33 mouse cellular contexts compared by ENCODE assay signal in genomic region chr11:83606396-83606795, GRCm38 (mm10). TPM values are rescaled to one million over a fixed set of nuclear protein-coding genes. Genes with fewer than 3 reads are reported as not detected.
A peak's percentile ranks its signal among the peaks of the same experiment; 100 is the strongest.
DNase-seq lines count a peak whose midpoint lies in the region; ATAC-seq and TF ChIP-seq lines count a peak whose summit lies in the region.
"Had no signal": no experiment of that assay in that cellular context is flagged by ENCODE, and none has a peak within 500 bp of the region (broad histone marks: within the 10 kb centered on the region; RNA-seq: fewer than 3 reads in every experiment).

No protein-coding gene starts in this region.

- no peaks in the 10 kb centered on the region for H3K4me1 ChIP-seq in midbrain, postnatal 0 days (ENCODE audit: insufficient read depth, low read length)
- H3K4me1 ChIP-seq: embryonic facial prominence, embryonic 13.5 days; embryonic facial prominence, embryonic 15.5 days; forebrain, embryonic 10.5 days; forebrain, embryonic 12.5 days had no signal

- peak; percentile 30 for DNase-seq in heart, adult 11 months
- DNase-seq in heart, postnatal 25 days (ENCODE audit: low spot score): no peak
- peak; percentile 25 for DNase-seq in Muller cell, postnatal 12 days (ENCODE audit: inconsistent ontology term)
- DNase-seq in midbrain, postnatal 0 days (ENCODE audit: low spot score): no peak
- DNase-seq in left cerebral cortex, adult 9 months (ENCODE audit: low spot score in 2 of 2): no peak
- DNase-seq: adrenal gland, adult 2 months; adrenal gland, postnatal 10 days; adrenal gland, postnatal 25 days; B cell, adult 2 months; cerebellum, adult 11 months; cerebellum, adult 18-20 months; cerebellum, adult 8-10 months; cerebellum, adult 9-11 months; cerebellum, postnatal 14 days; cerebellum, postnatal 36 days; embryo, embryonic 11 days had no signal

- WGBS in macrophage (ENCODE audit: missing documents): 67% methylated on average over 1 of the region's 1 CpGs
- 58% methylated on average over 1 of the region's 1 CpGs for WGBS in midbrain, postnatal 0 days

- intact Hi-C loops in heart, postnatal 25 days (cut with DNase I): no loop called here

- no peaks in the 10 kb centered on the region for H3K79me2 ChIP-seq in macrophage (ENCODE audit: inconsistent target)

- no peaks in the 10 kb centered on the region for H3K36me3 ChIP-seq in macrophage (ENCODE audit: inconsistent target)
- H3K36me3 ChIP-seq in midbrain, postnatal 0 days (ENCODE audit: insufficient read depth, low read length): no peaks in the 10 kb centered on the region
- H3K36me3 ChIP-seq: embryonic facial prominence, embryonic 13.5 days; embryonic facial prominence, embryonic 15.5 days; forebrain, embryonic 10.5 days; forebrain, embryonic 12.5 days; G1E had no signal

- ATAC-seq in midbrain, postnatal 0 days (ENCODE audit: low FRiP score): no peak
- ATAC-seq: activated CD4-positive, CD25-positive, alpha-beta regulatory T cell, adult 4 months; CD4-positive, CD25-positive, alpha-beta regulatory T cell, adult 4 months; forebrain, embryonic 14.5 days; forebrain, embryonic 16.5 days; Patski had no signal

- H3K4me3 ChIP-seq in macrophage (ENCODE audit: inconsistent target): no peak overlapping the region
- H3K4me3 ChIP-seq in midbrain, postnatal 0 days (ENCODE audit: low read depth, low read length): no peak overlapping the region
- H3K4me3 ChIP-seq: embryonic facial prominence, embryonic 13.5 days; embryonic facial prominence, embryonic 15.5 days; erythroblast, embryonic 14.5 days; forebrain, embryonic 10.5 days; forebrain, embryonic 12.5 days had no signal

- no peaks in the 10 kb centered on the region for H3K27me3 ChIP-seq in midbrain, postnatal 0 days (ENCODE audit: insufficient read depth, low read length)
- H3K27me3 ChIP-seq: embryonic facial prominence, embryonic 13.5 days; embryonic facial prominence, embryonic 15.5 days; forebrain, embryonic 12.5 days; Patski had no signal

- no peak overlapping the region for H3K9ac ChIP-seq in midbrain, postnatal 0 days (replicated peaks; ENCODE audit: low read length, poor library complexity, severe bottlenecking)
- H3K9ac ChIP-seq: embryonic facial prominence, embryonic 13.5 days; embryonic facial prominence, embryonic 15.5 days; forebrain, embryonic 12.5 days had no signal

- H3K4me2 ChIP-seq in midbrain, postnatal 0 days (ENCODE audit: low read depth, low read length, poor library complexity, severe bottlenecking): no peak overlapping the region
- H3K4me2 ChIP-seq: embryonic facial prominence, embryonic 13.5 days; embryonic facial prominence, embryonic 15.5 days; forebrain, embryonic 12.5 days had no signal

- H3K9me3 ChIP-seq in midbrain, postnatal 0 days (ENCODE audit: low read length): no peaks in the 10 kb centered on the region
- H3K9me3 ChIP-seq: embryonic facial prominence, embryonic 13.5 days; embryonic facial prominence, embryonic 15.5 days; forebrain, embryonic 10.5 days; forebrain, embryonic 12.5 days; G1E had no signal

- peak overlapping the region; percentile 8; the same call in 1 of the 2 replicates for H3K27ac ChIP-seq in macrophage
- H3K27ac ChIP-seq in midbrain, postnatal 0 days (ENCODE audit: low read depth, low read length): no peak overlapping the region
- H3K27ac ChIP-seq: embryonic facial prominence, embryonic 13.5 days; embryonic facial prominence, embryonic 15.5 days; forebrain, embryonic 10.5 days; forebrain, embryonic 12.5 days had no signal

- TF ChIP-seq CTCF in midbrain, postnatal 0 days (IDR thresholded peaks at IDR 0.05): no peak

RNA-seq across cellular contexts. Expression of gene Ccl6, which starts 13.5 kb away (rescaled TPM):
- total RNA-seq in heart, postnatal 25 days (2021): 10 to 100 TPM in 1 of 2 experiments, 1 to 10 TPM in 1; 9.9 to 10.4 TPM
- 100 to 1,000 TPM in 5 of 26 experiments, 10 to 100 TPM in 21; 13.7 to 172 (median 40.9) TPM for total RNA-seq in macrophage (2018; cell fraction: chromatin; rRNA removed)
- 100 to 1,000 TPM; 122 to 667 (median 326) TPM for total RNA-seq in macrophage (2018; cell fraction: cytosol; rRNA removed)
- 100 to 1,000 TPM in 13 of 26 experiments, 10 to 100 TPM in 13; 47.6 to 271 (median 103) TPM for total RNA-seq in macrophage (2018; cell fraction: nucleus; rRNA removed)
- 508 to 1,107 TPM (median 907 TPM) in 3 replicates for polyA plus RNA-seq in macrophage (2018)
- 1.8 and 2.4 TPM in 2 replicates for total RNA-seq in midbrain, postnatal 0 days (2014; rRNA removed)
- polyA plus RNA-seq in midbrain, postnatal 0 days (2015; fragmentation: Nextera tagmentation; extraction: Ambion mirVana): 3.6 and 4.4 TPM in 2 replicates
- polyA plus RNA-seq: CD4-positive, CD25-positive, alpha-beta regulatory T cell, adult 4 months; erythroblast, embryonic 14.5 days; Patski had no signal

RNA-seq across cellular contexts. Expression of gene Ccl9, which starts 28.0 kb away (rescaled TPM):
- 10 to 100 TPM in 1 of 2 experiments, 1 to 10 TPM in 1; 7.0 to 11.7 TPM for total RNA-seq in heart, postnatal 25 days (2021)
- 100 to 1,000 TPM in 16 of 26 experiments, 10 to 100 TPM in 10; 27.1 to 700 (median 152) TPM for total RNA-seq in macrophage (2018; cell fraction: chromatin; rRNA removed)
- total RNA-seq in macrophage (2018; cell fraction: cytosol; rRNA removed): 1,000 to 10,000 TPM in 7 of 26 experiments, 100 to 1,000 TPM in 19; 287 to 1,885 (median 507) TPM
- total RNA-seq in macrophage (2018; cell fraction: nucleus; rRNA removed): 1,000 to 10,000 TPM in 2 of 26 experiments, 100 to 1,000 TPM in 23, 10 to 100 TPM in 1; 94.4 to 1,218 (median 394) TPM
- 289 to 625 TPM (median 620 TPM) in 3 replicates for polyA plus RNA-seq in macrophage (2018)
- total RNA-seq in midbrain, postnatal 0 days (2014; rRNA removed): 1.3 and 2.9 TPM in 2 replicates
- polyA plus RNA-seq in midbrain, postnatal 0 days (2015; fragmentation: Nextera tagmentation; extraction: Ambion mirVana): 1.9 and 2.8 TPM in 2 replicates
- polyA plus RNA-seq: CD4-positive, CD25-positive, alpha-beta regulatory T cell, adult 4 months; erythroblast, embryonic 14.5 days had no signal

RNA-seq across cellular contexts. Expression of gene Rpl9-ps1, which starts 39.0 kb away (rescaled TPM):
- not detected for total RNA-seq in heart, postnatal 25 days (2021)
- total RNA-seq in macrophage (2018; cell fraction: chromatin; rRNA removed): 1 to 10 TPM in 8 of 26 experiments, not detected in 18; 1.8 to 4.2 (median 2.2) TPM
- under 1 TPM in 3 of 26 experiments, not detected in 23; 0.29 to 0.41 (median 0.33) TPM for total RNA-seq in macrophage (2018; cell fraction: cytosol; rRNA removed)
- 1 to 10 TPM in 13 of 26 experiments, not detected in 13; 1.2 to 5.7 (median 2.4) TPM for total RNA-seq in macrophage (2018; cell fraction: nucleus; rRNA removed)
- not detected in 3 replicates for polyA plus RNA-seq in macrophage (2018)
- not detected in 2 replicates for total RNA-seq in midbrain, postnatal 0 days (2014; rRNA removed)
- polyA plus RNA-seq in midbrain, postnatal 0 days (2015; fragmentation: Nextera tagmentation; extraction: Ambion mirVana): not detected in 2 replicates
- total RNA-seq: adrenal gland, adult 2 months; adrenal gland, postnatal 10 days; adrenal gland, postnatal 25 days; adrenal gland, postnatal 4 days; CH12.LX; G1E had no signal
- polyA plus RNA-seq: adrenal gland, adult 2 months; brain, embryonic 14.5 days; CD4-positive, CD25-positive, alpha-beta regulatory T cell, adult 4 months; embryonic facial prominence, embryonic 11.5 days; embryonic facial prominence, embryonic 13.5 days; embryonic facial prominence, embryonic 15.5 days; erythroblast, embryonic 14.5 days; forebrain, embryonic 10.5 days; forebrain, embryonic 12.5 days; forebrain, embryonic 14.5 days; forebrain, embryonic 16.5 days; frontal cortex, adult 2 months; G1E; Patski had no signal

RNA-seq across cellular contexts. Expression of gene Ccl3, which starts 42.8 kb away (rescaled TPM):
- under 1 TPM in 1 of 2 experiments, not detected in 1; 0.36 TPM for total RNA-seq in heart, postnatal 25 days (2021)
- total RNA-seq in macrophage (2018; cell fraction: chromatin; rRNA removed): 100 to 1,000 TPM in 21 of 26 experiments, 10 to 100 TPM in 5; 68.7 to 743 (median 252) TPM
- 1,000 to 10,000 TPM in 14 of 26 experiments, 100 to 1,000 TPM in 12; 325 to 6,363 (median 1,124) TPM for total RNA-seq in macrophage (2018; cell fraction: cytosol; rRNA removed)
- total RNA-seq in macrophage (2018; cell fraction: nucleus; rRNA removed): 1,000 to 10,000 TPM in 15 of 26 experiments, 100 to 1,000 TPM in 11; 331 to 4,588 (median 1,236) TPM
- polyA plus RNA-seq in macrophage (2018): 203 to 397 TPM (median 307 TPM) in 3 replicates
- 0.76 and 5.3 TPM in 2 replicates for total RNA-seq in midbrain, postnatal 0 days (2014; rRNA removed)
- polyA plus RNA-seq in midbrain, postnatal 0 days (2015; fragmentation: Nextera tagmentation; extraction: Ambion mirVana): 0.91 and 1.2 TPM in 2 replicates
- polyA plus RNA-seq: CD4-positive, CD25-positive, alpha-beta regulatory T cell, adult 4 months; G1E; Patski had no signal

RNA-seq across cellular contexts. Expression of gene Ccl4, which starts 56.0 kb away (rescaled TPM):
- total RNA-seq in heart, postnatal 25 days (2021): not detected
- 1,000 to 10,000 TPM in 4 of 26 experiments, 100 to 1,000 TPM in 21, 10 to 100 TPM in 1; 90.2 to 1,268 (median 418) TPM for total RNA-seq in macrophage (2018; cell fraction: chromatin; rRNA removed)
- total RNA-seq in macrophage (2018; cell fraction: cytosol; rRNA removed): 1,000 to 10,000 TPM in 13 of 26 experiments, 100 to 1,000 TPM in 13; 245 to 6,609 (median 1,184) TPM
- total RNA-seq in macrophage (2018; cell fraction: nucleus; rRNA removed): 1,000 to 10,000 TPM in 16 of 26 experiments, 100 to 1,000 TPM in 10; 156 to 4,947 (median 1,739) TPM
- 101 to 412 TPM (median 201 TPM) in 3 replicates for polyA plus RNA-seq in macrophage (2018)
- not detected in 2 replicates for total RNA-seq in midbrain, postnatal 0 days (2014; rRNA removed)
- polyA plus RNA-seq in midbrain, postnatal 0 days (2015; fragmentation: Nextera tagmentation; extraction: Ambion mirVana): not detected in 2 replicates
- total RNA-seq: adrenal gland, postnatal 10 days; adrenal gland, postnatal 25 days had no signal
- polyA plus RNA-seq: embryonic facial prominence, embryonic 11.5 days; erythroblast, embryonic 14.5 days; forebrain, embryonic 12.5 days; forebrain, embryonic 16.5 days; G1E; Patski had no signal

Comparison
In these comparisons a context has a peak if more than half of its experiments do, and no peak if none do; other contexts are left out.
1. DNase-seq: peak in heart, adult 11 months (single experiment) and Muller cell, postnatal 12 days (single experiment); none in heart, postnatal 25 days (single experiment), midbrain, postnatal 0 days (single experiment) and left cerebral cortex, adult 9 months (0 of 2).